Mouse (Mus musculus) MN1 (cell line): Measurements from ENCODE around the gene Adamts2.

Experiments used
- DNase-seq: peaks from one replicate; pipeline ENCODE4 v3.0.0-alpha.2; 2016; ENCODE audit warnings: low spot score

Adamts2 gene

DNA sequence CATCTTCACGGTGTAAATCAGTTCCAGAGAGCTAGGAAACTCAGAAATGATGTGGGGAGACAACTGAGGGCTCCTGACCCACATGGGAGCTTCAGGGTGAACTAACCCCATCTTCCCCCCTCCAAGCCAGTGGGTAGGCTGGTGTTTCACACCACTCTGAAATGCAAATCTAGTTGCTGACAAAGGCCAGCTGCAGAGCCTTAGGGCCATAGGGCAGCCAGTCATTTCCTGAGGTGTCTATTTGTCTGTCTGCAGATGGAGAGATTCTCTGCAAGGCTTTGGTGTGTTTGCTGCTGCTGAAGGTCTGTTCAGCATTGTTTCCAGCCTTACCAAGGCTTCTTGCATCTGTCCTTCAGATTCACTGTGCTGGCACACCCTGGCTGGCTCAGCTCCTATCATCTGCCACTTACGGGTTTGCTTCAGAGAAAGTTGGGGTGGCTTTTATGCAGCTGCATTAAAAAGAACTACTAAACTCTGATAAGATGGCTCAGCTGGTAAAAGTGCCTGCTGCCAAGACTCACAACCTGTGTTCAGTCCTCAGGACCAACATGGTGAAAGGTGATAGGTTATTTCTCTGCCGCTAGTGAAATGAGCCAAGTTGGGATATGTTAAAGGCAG is 246.7 kb downstream of the Adamts2 start:
- DNase-seq, result no peak

DNA sequence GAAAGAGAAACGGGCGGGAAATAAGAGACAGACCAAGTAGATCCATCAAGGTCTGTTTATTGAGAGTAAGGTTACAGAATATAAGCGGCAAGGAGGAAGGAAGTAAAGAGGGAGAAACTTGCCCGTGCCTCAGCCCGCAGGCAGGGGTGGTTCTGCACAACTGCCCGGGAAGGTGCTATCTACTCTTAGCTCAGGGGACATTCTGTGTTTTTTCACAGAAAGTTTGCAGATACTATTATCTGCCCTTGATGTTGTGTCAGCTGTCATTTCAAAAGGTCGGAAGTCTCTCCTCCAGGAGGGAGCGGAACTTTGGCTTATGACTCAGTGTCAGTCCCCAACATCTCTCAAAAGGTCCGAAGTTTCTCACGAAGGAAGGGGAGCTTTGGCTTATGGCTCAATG is 247.4 kb downstream of the Adamts2 start:
- DNase-seq, result no peak

DNA sequence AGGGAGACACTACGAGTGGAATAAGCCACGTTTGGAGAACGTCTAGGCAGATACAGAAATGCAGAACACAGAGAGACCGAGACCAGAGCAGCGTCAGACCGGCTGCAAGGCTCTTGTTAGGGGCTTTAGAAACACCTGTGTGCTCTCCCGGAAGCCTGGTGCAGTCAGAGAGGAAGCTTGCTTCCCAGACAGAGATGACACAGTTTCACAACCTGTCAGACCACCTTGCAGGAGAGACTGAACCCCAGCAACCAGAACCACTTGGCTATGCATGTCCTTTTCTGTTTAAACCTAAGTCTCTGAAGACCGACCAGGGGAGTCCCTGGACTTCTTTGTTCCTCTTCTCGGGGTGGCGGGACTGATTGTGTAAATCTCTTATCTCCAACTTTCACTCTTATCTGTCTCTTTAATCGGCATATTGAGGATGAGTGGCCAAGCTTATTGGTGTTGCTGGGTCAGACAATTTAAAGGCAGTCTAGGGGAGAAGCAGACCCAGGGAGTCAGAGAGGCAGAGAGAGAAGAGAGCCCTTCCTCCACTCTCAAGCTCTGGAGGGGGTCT is 248.4 kb downstream of the Adamts2 start, which contains the start of gene Grm6:
Grm6 (plus strand) TSS at position 509 of the 559 bp plus-strand sequence.
- DNase-seq, result no peak

DNA sequence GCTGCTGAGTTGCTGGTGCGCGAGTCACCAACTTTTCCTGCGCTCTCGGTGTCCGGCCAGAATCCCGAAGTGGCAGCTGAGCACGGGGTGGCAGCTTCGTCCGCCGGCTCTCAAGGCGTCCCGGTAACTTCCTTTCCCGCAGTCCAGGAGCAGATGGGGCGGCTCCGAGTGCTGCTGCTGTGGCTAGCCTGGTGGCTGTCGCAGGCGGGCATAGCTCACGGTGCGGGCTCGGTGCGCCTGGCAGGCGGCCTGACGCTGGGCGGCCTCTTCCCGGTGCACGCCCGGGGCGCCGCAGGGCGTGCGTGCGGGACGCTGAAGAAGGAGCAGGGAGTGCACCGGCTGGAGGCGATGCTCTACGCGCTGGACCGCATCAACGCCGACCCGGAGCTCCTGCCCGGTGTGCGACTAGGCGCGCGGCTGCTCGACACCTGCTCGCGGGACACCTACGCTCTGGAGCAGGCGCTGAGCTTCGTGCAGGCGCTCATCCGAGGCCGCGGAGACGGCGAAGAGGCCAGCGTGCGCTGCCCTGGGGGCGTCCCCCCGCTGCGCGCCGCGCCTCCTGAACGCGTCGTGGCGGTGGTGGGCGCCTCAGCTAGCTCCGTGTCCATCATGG is 249.2 kb downstream of the Adamts2 start:
- DNase-seq, result no peak
